21 mouse cellular contexts compared by ENCODE assay signal in the genomic region with DNA sequence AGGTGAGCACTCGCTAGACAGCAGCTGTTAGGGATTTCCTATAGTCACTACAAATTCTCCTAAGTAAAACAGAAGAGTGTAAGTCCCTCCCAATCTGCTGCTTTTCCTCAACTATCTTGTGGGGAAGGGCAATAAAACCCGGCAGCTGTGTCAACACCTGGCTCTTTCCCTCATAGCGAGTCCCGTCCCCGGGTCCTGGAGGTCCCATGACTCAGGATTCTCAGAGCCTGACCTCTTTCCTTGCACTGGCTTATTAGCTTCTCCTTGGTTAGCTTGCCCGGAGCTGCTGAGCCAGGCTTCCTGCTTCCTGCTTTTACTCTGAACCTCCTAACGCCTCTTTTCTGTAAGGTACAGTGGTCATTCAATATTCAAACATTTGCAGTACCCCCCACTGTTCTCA. TPM values are rescaled to one million over a fixed set of nuclear protein-coding genes. Genes with fewer than 3 reads are reported as not detected.
DNase-seq lines count a peak whose midpoint lies in the region; ATAC-seq and TF ChIP-seq lines count a peak whose summit lies in the region.
"Had no signal": no experiment of that assay in that cellular context is flagged by ENCODE, and none has a peak within 500 bp of the region (broad histone marks: within the 10 kb centered on the region; RNA-seq: fewer than 3 reads in every experiment).

No protein-coding gene starts in this region.

- no peak overlapping the region for H3K4me3 ChIP-seq in neural tube, embryonic 15.5 days (replicated peaks)
- no peak overlapping the region for H3K4me3 ChIP-seq in embryonic facial prominence, embryonic 11.5 days (ENCODE audit: low read depth, low read length)
- no peak overlapping the region for H3K4me3 ChIP-seq in limb, embryonic 14.5 days (replicated peaks; ENCODE audit: low read length)
- H3K4me3 ChIP-seq in lung, postnatal 0 days (ENCODE audit: low read depth, low read length) = no peak overlapping the region
- H3K4me3 ChIP-seq: embryonic facial prominence, embryonic 15.5 days; forebrain, embryonic 12.5 days; hindbrain, embryonic 15.5 days; midbrain, embryonic 13.5 days had no signal

- DNase-seq in neural tube, embryonic 10.5 days (ENCODE audit: extremely low spot score, low spot score) = peak; percentile 31
- DNase-seq in embryonic facial prominence, embryonic 11.5 days (ENCODE audit: low spot score) = peak; percentile 52
- DNase-seq in limb, embryonic 14.5 days (ENCODE audit: low spot score) = peak; percentile 40
- DNase-seq in MN1 (ENCODE audit: low spot score) = no peak
- DNase-seq in adrenal gland, postnatal 10 days = no peak
- DNase-seq in lung, postnatal 0 days (ENCODE audit: low spot score) = no peak
- DNase-seq: adrenal gland, postnatal 14 days; cerebellum, adult 9-11 months; heart, adult 18-20 months; lung, postnatal 4 days; right cerebral cortex, postnatal 25 days; thymus, adult 18-20 months had no signal

- peaks cover 16% of the 10 kb centered on the region for H3K36me3 ChIP-seq in neural tube, embryonic 15.5 days
- no peaks in the 10 kb centered on the region for H3K36me3 ChIP-seq in embryonic facial prominence, embryonic 11.5 days (replicated peaks; ENCODE audit: control insufficient read depth, insufficient read depth, low read depth, low read length)
- peaks cover 26% of the 10 kb centered on the region for H3K36me3 ChIP-seq in limb, embryonic 14.5 days (ENCODE audit: control insufficient read depth, insufficient read depth, low read length)
- H3K36me3 ChIP-seq in lung, postnatal 0 days (ENCODE audit: insufficient read depth, low read length) = no peaks in the 10 kb centered on the region

- H3K9ac ChIP-seq in neural tube, embryonic 15.5 days (replicated peaks) = no peak overlapping the region
- no peak overlapping the region for H3K9ac ChIP-seq in embryonic facial prominence, embryonic 11.5 days (replicated peaks; ENCODE audit: low read length)
- no peak overlapping the region for H3K9ac ChIP-seq in limb, embryonic 14.5 days (ENCODE audit: low read depth, low read length, severe bottlenecking)
- H3K9ac ChIP-seq in lung, postnatal 0 days (replicated peaks; ENCODE audit: low read depth) = no peak overlapping the region
- H3K9ac ChIP-seq: embryonic facial prominence, embryonic 15.5 days; forebrain, embryonic 12.5 days; hindbrain, embryonic 15.5 days; liver, embryonic 14.5 days; midbrain, embryonic 13.5 days had no signal

- no peaks in the 10 kb centered on the region for H3K9me3 ChIP-seq in neural tube, embryonic 15.5 days (replicated peaks)
- H3K9me3 ChIP-seq in embryonic facial prominence, embryonic 11.5 days (replicated peaks; ENCODE audit: control insufficient read depth, low read length) = no peaks in the 10 kb centered on the region
- no peaks in the 10 kb centered on the region for H3K9me3 ChIP-seq in limb, embryonic 14.5 days (ENCODE audit: control insufficient read depth, low read length)
- no peaks in the 10 kb centered on the region for H3K9me3 ChIP-seq in lung, postnatal 0 days (ENCODE audit: low read length)
- H3K9me3 ChIP-seq: embryonic facial prominence, embryonic 15.5 days; forebrain, embryonic 12.5 days; hindbrain, embryonic 15.5 days; midbrain, embryonic 13.5 days had no signal

- no peak for TF ChIP-seq POLR2A in limb, embryonic 14.5 days (IDR thresholded peaks at IDR 0.05; ENCODE audit: borderline replicate concordance, extremely low read depth, insufficient read depth, insufficient read length)

- WGBS in neural tube, embryonic 15.5 days = 53% methylated on average over 7 of the region's 7 CpGs
- WGBS in embryonic facial prominence, embryonic 11.5 days = 57% methylated on average over 7 of the region's 7 CpGs
- 30% methylated on average over 7 of the region's 7 CpGs for WGBS in limb, embryonic 14.5 days
- 53% methylated on average over 7 of the region's 7 CpGs for WGBS in lung, postnatal 0 days

- H3K4me1 ChIP-seq in neural tube, embryonic 15.5 days = peaks cover 2% of the 10 kb centered on the region
- H3K4me1 ChIP-seq in embryonic facial prominence, embryonic 11.5 days (ENCODE audit: control insufficient read depth, insufficient read depth, low read length) = no peaks in the 10 kb centered on the region
- H3K4me1 ChIP-seq in limb, embryonic 14.5 days (ENCODE audit: control insufficient read depth, insufficient read depth, low read length) = no peaks in the 10 kb centered on the region; the same call in 1 of the 2 replicates
- 0 out of 2 replicates have a peak, but pooled peaks cover under 1% of the 10 kb centered on the region for H3K4me1 ChIP-seq in lung, postnatal 0 days (ENCODE audit: insufficient read depth, low read depth, low read length)
- H3K4me1 ChIP-seq: midbrain, embryonic 13.5 days had no signal

- no peaks in the 10 kb centered on the region for H3K27me3 ChIP-seq in neural tube, embryonic 15.5 days (replicated peaks)
- no peaks in the 10 kb centered on the region for H3K27me3 ChIP-seq in embryonic facial prominence, embryonic 11.5 days (ENCODE audit: control insufficient read depth, insufficient read depth, low read length)
- H3K27me3 ChIP-seq in limb, embryonic 14.5 days (ENCODE audit: control insufficient read depth, insufficient read depth, low read length) = no peaks in the 10 kb centered on the region
- no peaks in the 10 kb centered on the region for H3K27me3 ChIP-seq in lung, postnatal 0 days (replicated peaks; ENCODE audit: insufficient read depth, low read length)
- H3K27me3 ChIP-seq: embryonic facial prominence, embryonic 15.5 days; forebrain, embryonic 12.5 days; hindbrain, embryonic 15.5 days; midbrain, embryonic 13.5 days had no signal

- no peak for TF ChIP-seq CTCF in lung, postnatal 0 days (IDR thresholded peaks at IDR 0.05)

- no peak for ATAC-seq in neural tube, embryonic 15.5 days (ENCODE audit: low FRiP score)
- no peak; the same call in 1 of the 2 replicates for ATAC-seq in embryonic facial prominence, embryonic 11.5 days (replicated peaks; ENCODE audit: insufficient number of reproducible peaks, low FRiP score, low TSS enrichment, low read depth)
- ATAC-seq in limb, embryonic 14.5 days (ENCODE audit: low FRiP score, low read depth) = no peak; the same call in 1 of the 2 replicates
- no peak for ATAC-seq in lung, postnatal 0 days
- ATAC-seq: CD4-positive, CD25-positive, alpha-beta regulatory T cell, adult 4 months; midbrain, embryonic 13.5 days had no signal

- H3K4me2 ChIP-seq in neural tube, embryonic 15.5 days = no peak overlapping the region
- H3K4me2 ChIP-seq in embryonic facial prominence, embryonic 11.5 days (ENCODE audit: low read depth, low read length) = no peak overlapping the region
- no peak overlapping the region for H3K4me2 ChIP-seq in limb, embryonic 14.5 days (replicated peaks; ENCODE audit: low read depth, low read length, severe bottlenecking)
- H3K4me2 ChIP-seq in lung, postnatal 0 days (replicated peaks; ENCODE audit: low read depth, low read length) = no peak overlapping the region
- H3K4me2 ChIP-seq: embryonic facial prominence, embryonic 15.5 days; forebrain, embryonic 12.5 days; hindbrain, embryonic 15.5 days; midbrain, embryonic 13.5 days had no signal

- no peak overlapping the region for H3K27ac ChIP-seq in neural tube, embryonic 15.5 days (replicated peaks)
- 0 out of 2 replicates have a peak overlapping the region, but pooled peaks have one; percentile 16 for H3K27ac ChIP-seq in embryonic facial prominence, embryonic 11.5 days (replicated peaks; ENCODE audit: low read depth, low read length)
- H3K27ac ChIP-seq in limb, embryonic 14.5 days (replicated peaks; ENCODE audit: low read depth, low read length) = no peak overlapping the region
- no peak overlapping the region for H3K27ac ChIP-seq in lung, postnatal 0 days (ENCODE audit: low read length)
- H3K27ac ChIP-seq: embryonic facial prominence, embryonic 15.5 days; forebrain, embryonic 12.5 days; hindbrain, embryonic 15.5 days; liver, embryonic 14.5 days; midbrain, embryonic 13.5 days had no signal

- TF ChIP-seq EP300 in lung, postnatal 0 days (IDR thresholded peaks at IDR 0.05) = no peak

RNA-seq across cellular contexts. Expression of gene Aph1c, which starts 21.3 kb away (rescaled TPM):
- 4.3 and 4.7 TPM in 2 replicates for polyA plus RNA-seq in neural tube, embryonic 15.5 days (2015; fragmentation: Nextera tagmentation; extraction: Ambion mirVana)
- polyA plus RNA-seq in embryonic facial prominence, embryonic 11.5 days (2014; fragmentation: Nextera tagmentation; extraction: Ambion mirVana) = 1.8 and 3.1 TPM in 2 replicates
- polyA plus RNA-seq in limb, embryonic 14.5 days (2012; rRNA removed) = 1.7 and 2.5 TPM in 2 replicates
- polyA plus RNA-seq in limb, embryonic 14.5 days (2014; fragmentation: Nextera tagmentation; extraction: Ambion mirVana) = 2.8 and 4.3 TPM in 2 replicates
- total RNA-seq in adrenal gland, postnatal 10 days (2021) = 1 to 10 TPM; 4.5 to 5.8 TPM
- polyA plus RNA-seq in lung, postnatal 0 days (2015; fragmentation: Nextera tagmentation; extraction: Ambion mirVana) = 10.5 and 11.7 TPM in 2 replicates

RNA-seq across cellular contexts. Expression of gene Gm10647, which starts 59.0 kb away (rescaled TPM):
- 0.36 and 0.49 TPM in 2 replicates for polyA plus RNA-seq in neural tube, embryonic 15.5 days (2015; fragmentation: Nextera tagmentation; extraction: Ambion mirVana)
- polyA plus RNA-seq in embryonic facial prominence, embryonic 11.5 days (2014; fragmentation: Nextera tagmentation; extraction: Ambion mirVana) = 0.10 and 0.11 TPM in 2 replicates
- 0.23 and 0.50 TPM in 2 replicates for polyA plus RNA-seq in limb, embryonic 14.5 days (2012; rRNA removed)
- polyA plus RNA-seq in limb, embryonic 14.5 days (2014; fragmentation: Nextera tagmentation; extraction: Ambion mirVana) = 0.47 and 0.63 TPM in 2 replicates
- total RNA-seq in adrenal gland, postnatal 10 days (2021) = under 1 TPM in 1 of 2 experiments, not detected in 1; 0.27 TPM
- 0.27 and 0.51 TPM in 2 replicates for polyA plus RNA-seq in lung, postnatal 0 days (2015; fragmentation: Nextera tagmentation; extraction: Ambion mirVana)
- total RNA-seq: adrenal gland, postnatal 14 days; gastrocnemius, adult 18-20 months; heart, adult 18-20 months; MEL had no signal

Comparison
In these comparisons a context has a peak if more than half of its experiments do, and no peak if none do; other contexts are left out.
1. DNase-seq: peak in neural tube, embryonic 10.5 days (single experiment), embryonic facial prominence, embryonic 11.5 days (single experiment) and limb, embryonic 14.5 days (single experiment); none in MN1 (single experiment), adrenal gland, postnatal 10 days (single experiment) and lung, postnatal 0 days (single experiment).